Mouse (Mus musculus) MEL (cell line): ENCODE measurements at regions not wholly inside any gene's neighbourhood (a gene's known extent, or its start where the extent isn't known, plus 50 kb on each side); places are given as distances from the start of the nearest gene placed in this dataset.

ENCODE experiments used
- CTCF ChIP-seq, 3 experiments: IDR thresholded peaks in 2 of 3; conservative IDR thresholded peaks in 1 of 3; 2 replicates each; pipeline ENCODE4 v1.5.1; 2011 to 2012; ENCODE audit warnings: low read length in 3 of 3, low read depth in 2 of 3, mild to moderate bottlenecking in 2 of 3, improper control_type of control experiment in 1 of 3, inconsistent platforms in 1 of 3, mixed read lengths in 1 of 3, moderate library complexity in 1 of 3; ENCODE audit not compliant: control insufficient read depth in 1 of 3, insufficient read depth in 1 of 3, poor library complexity in 1 of 3, severe bottlenecking in 1 of 3
- E2F4 ChIP-seq: IDR thresholded peaks from 2 replicates; pipeline ENCODE4 v1.6.1; 2011; ENCODE audit warnings: low read depth, low read length, improper control_type of control experiment, borderline replicate concordance
- EP300 ChIP-seq, 2 experiments: IDR thresholded peaks; 2 replicates each; pipeline ENCODE4 v1.6.1; 2011; ENCODE audit warnings: improper control_type of control experiment in 2 of 2, low read length in 2 of 2, low read depth in 1 of 2, mild to moderate bottlenecking in 1 of 2
- MAZ ChIP-seq: IDR thresholded peaks from 2 replicates; pipeline ENCODE4 v1.6.1; 2012; ENCODE audit warnings: low read depth, mild to moderate bottlenecking, inconsistent platforms, low read length, improper control_type of control experiment
- MXI1 ChIP-seq: IDR thresholded peaks from 2 replicates; pipeline ENCODE4 v1.6.1; 2011; ENCODE audit warnings: mild to moderate bottlenecking, low read depth, low read length, improper control_type of control experiment
- POLR2A ChIP-seq, 2 experiments: IDR thresholded peaks; 2 replicates each; pipeline ENCODE4 v1.6.1; 2011 to 2012; ENCODE audit warnings: low read length in 2 of 2, mild to moderate bottlenecking in 2 of 2, control low read depth in 1 of 2, improper control_type of control experiment in 1 of 2, low read depth in 1 of 2, moderate library complexity in 1 of 2; ENCODE audit not compliant: control insufficient read depth in 1 of 2, insufficient read depth in 1 of 2, poor library complexity in 1 of 2
- SIN3A ChIP-seq: IDR thresholded peaks from 2 replicates; pipeline ENCODE4 v1.6.1; 2012; ENCODE audit warnings: low read length, improper control_type of control experiment, inconsistent platforms
- TBP ChIP-seq: IDR thresholded peaks from 2 replicates; pipeline ENCODE4 v1.8.0; 2011; ENCODE audit warnings: low read depth, low read length, improper control_type of control experiment
- TCF12 ChIP-seq: IDR thresholded peaks from 2 replicates; pipeline ENCODE4 v1.6.1; 2014; ENCODE audit warnings: low read depth, mild to moderate bottlenecking, inconsistent platforms, low read length, improper control_type of control experiment, moderate library complexity
- ZC3H11A ChIP-seq: IDR thresholded peaks from 2 replicates; pipeline ENCODE4 v1.6.1; 2012; ENCODE audit warnings: low read depth, mild to moderate bottlenecking, inconsistent platforms, low read length, improper control_type of control experiment
- ZMIZ1 ChIP-seq: IDR thresholded peaks from 2 replicates; pipeline ENCODE4 v1.6.1; 2012; ENCODE audit warnings: low read depth, mild to moderate bottlenecking, inconsistent platforms, low read length, improper control_type of control experiment, moderate library complexity

DNA sequence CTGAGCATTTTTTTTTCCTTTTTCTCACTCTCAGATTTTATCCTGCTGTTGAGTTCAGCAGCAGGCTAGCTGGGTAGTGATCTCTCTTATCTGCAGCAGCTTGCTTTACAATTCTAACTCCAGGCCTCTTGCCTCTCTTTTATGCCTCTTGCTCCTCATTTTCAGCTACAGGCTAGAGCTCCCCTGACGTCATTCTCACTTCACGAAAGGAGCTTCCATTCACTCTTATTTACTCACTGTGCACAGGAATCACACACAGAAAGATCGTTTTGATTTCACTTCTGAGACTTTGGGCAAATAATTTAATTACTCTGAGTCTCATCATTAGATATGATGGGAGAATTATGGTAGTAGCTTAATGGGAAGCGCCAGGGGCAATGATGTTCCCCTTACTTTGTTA lies 158.4 kb upstream of the Shisa6 start:
- TF ChIP-seq POLR2A (IDR thresholded peaks at IDR 0.05; ENCODE audit: control insufficient read depth in 1 of 2, insufficient read depth in 1 of 2, low read depth in 1 of 2, low read length in 2 of 2, poor library complexity in 1 of 2) = no peak
- TF ChIP-seq CTCF (IDR thresholded peaks at IDR 0.05 in 2 of 3, conservative IDR thresholded peaks at IDR 0.05 in 1 of 3; ENCODE audit: control insufficient read depth in 1 of 3, insufficient read depth in 1 of 3, low read depth in 2 of 3, low read length in 3 of 3, poor library complexity in 1 of 3, severe bottlenecking in 1 of 3) = no peak
- TF ChIP-seq EP300 (IDR thresholded peaks at IDR 0.05; ENCODE audit: low read depth in 1 of 2, low read length in 2 of 2) = no peak
- no peak for TF ChIP-seq ZMIZ1
- no peak for TF ChIP-seq TBP
- TF ChIP-seq MXI1 = no peak
- TF ChIP-seq TCF12 = no peak
- TF ChIP-seq E2F4 = no peak
- no peak for TF ChIP-seq SIN3A
- TF ChIP-seq MAZ = no peak
- no peak for TF ChIP-seq ZC3H11A
